Mouse (Mus musculus) spleen, postnatal 10 days (tissue): Measurements from ENCODE around the gene Sarm1.

Experiments
- DNase-seq, 2 experiments: peaks; one replicate each; pipeline ENCODE4 v3.0.0; 2021 to 2022; ENCODE audit warnings: low spot score in 2 of 2

Gene Sarm1

GRCm38 (mm10) chr11:78512025-78512957, 14.7 kb upstream of the Sarm1 start, which contains the start of the genes Tmem199 and Poldip2:
Gene Tmem199, minus strand, starts transcription at chr11:78512172.
Gene Poldip2, plus strand, starts transcription at chr11:78512193.
- peak; percentile 67 to 91 for DNase-seq

- DNase-seq: peak in 1 of 2 experiments; percentile 55
Observed at GRCm38 (mm10) chr11:78509148-78509547, 11.6 kb upstream of the Sarm1 start.

DNA sequence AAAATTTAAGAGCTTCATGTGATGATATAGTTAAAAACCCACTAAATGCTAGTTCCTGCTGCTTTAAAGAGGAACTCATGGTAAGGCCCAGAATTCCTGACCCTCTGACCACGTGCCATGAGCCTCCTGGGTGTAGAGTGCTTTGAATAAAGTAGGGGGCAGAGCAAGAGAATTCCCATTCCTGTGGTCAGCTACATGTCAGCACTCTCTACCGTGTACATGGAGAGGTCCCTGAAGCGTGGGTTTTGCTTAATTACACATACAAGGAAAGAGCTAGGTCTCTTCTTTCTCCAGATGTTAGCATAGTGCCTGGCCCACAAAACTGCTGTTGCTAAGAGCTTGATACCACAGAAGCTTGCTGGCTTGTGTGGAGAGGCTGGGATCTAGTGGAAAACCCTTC, 7.9 kb upstream of the Sarm1 start:
- DNase-seq: no peak

DNA sequence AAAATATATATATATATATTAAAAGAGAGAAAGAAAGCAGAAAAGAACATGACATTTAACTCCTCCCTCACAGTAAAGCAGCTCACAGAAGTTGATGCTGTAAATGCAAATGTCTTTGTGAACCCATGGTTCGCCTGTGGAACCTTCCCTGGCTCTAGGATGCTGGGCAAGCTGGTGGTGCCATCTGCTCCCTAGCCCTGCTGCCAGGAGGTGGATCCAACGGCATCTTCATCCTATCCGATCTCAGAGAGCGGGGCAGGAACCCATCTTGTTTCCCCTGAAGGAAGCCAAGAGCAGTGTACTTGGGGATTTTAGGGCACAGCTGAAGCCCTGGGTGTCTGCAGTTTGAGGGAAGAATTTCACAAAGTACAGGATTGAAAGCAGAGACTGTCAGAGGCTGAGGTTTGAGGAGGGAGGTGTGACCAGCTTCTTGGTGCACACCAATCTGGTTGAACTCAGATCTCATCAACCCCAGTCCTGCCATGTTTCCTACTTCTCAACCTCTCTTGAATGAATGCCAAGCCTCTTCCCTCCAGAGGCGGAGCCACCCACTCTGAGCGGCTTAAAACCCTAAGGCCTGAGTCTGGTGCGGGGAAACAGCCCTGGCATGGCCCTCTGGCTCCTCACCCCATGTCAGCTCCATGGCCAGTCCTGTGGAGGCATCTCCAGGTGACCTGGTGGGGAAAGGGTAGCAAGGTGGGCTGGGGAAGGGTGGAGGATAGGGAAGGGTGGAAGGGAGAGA, 5.5 kb upstream of the Sarm1 start, which contains the start of gene Sebox:
Sebox (plus strand) TSS at position 539 of the 742 bp plus-strand sequence.
- DNase-seq: no peak

- no peak for DNase-seq
Observed at GRCm38 (mm10) chr11:78501529-78501928, 4.0 kb upstream of the Sarm1 start.

DNA sequence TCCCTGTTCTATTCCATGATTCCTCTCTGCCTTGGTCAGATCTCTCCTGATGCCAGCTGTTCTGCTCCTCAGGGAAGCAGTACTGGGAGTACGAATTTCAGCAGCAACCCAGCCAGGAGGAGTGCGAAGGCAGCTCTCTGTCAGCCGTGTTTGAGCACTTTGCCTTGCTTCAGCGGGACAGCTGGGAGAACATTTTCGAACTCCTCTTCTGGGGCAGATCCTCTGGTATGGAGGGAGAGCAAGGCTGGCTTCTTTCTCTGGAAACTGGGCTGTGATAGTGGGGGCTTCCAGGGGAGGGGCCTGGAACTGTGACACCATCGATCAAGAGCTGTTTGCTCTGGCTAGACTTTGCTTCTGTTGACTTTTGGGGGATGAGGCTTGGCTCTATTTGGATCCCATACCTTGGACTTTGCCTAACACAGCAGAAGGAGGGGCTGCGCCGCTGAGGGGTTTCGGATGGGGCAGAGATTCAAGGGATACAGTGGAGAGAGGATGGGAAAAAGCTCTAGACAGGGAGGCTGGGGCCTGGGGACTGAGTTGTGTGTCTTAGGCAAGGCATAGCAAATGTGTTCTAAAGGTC, 3.2 kb upstream of the Sarm1 start:
- no peak for DNase-seq

GRCm38 (mm10) chr11:78499543-78499942, 2.0 kb upstream of the Sarm1 start:
- no peak for DNase-seq

GRCm38 (mm10) chr11:78499004-78499403, 1.4 kb upstream of the Sarm1 start, which contains the start of gene Vtn:
Gene Vtn, plus strand, starts transcription at chr11:78499091.
- DNase-seq: no peak

DNA sequence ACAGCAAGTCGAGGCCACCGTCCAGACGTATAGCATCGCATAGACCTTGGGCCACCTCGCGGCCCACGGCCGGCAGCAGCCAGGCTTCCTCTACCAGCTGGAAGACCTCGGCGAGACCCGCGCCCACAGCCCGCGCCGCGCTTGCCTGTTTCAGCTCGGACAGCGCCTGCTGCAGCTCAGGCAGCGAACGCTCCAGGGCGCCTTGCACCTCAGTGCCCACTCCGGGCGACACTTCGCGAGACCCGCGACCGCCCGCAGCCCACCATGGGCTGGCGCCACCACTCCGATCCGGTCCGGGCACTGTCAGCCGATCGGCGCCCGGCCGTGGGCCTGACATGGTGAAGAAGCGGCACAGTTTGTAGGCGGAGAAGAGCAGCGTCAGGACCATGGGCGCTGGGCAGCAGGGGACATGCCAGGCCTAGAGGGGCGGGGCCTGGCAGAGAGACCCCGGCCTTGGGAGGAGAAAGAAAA, 448 bp downstream of the Sarm1 start:
- peak in 1 of 2 experiments; percentile 37 for DNase-seq

- peak in 1 of 2 experiments; percentile 52 for DNase-seq
Observed at GRCm38 (mm10) chr11:78495904-78496303, 1.6 kb downstream of the Sarm1 start.

GRCm38 (mm10) chr11:78490781-78491241, 6.7 kb downstream of the Sarm1 start:
- DNase-seq: no peak

GRCm38 (mm10) chr11:78488168-78488567, 9.4 kb downstream of the Sarm1 start:
- DNase-seq: peak; percentile 47 to 74

DNA sequence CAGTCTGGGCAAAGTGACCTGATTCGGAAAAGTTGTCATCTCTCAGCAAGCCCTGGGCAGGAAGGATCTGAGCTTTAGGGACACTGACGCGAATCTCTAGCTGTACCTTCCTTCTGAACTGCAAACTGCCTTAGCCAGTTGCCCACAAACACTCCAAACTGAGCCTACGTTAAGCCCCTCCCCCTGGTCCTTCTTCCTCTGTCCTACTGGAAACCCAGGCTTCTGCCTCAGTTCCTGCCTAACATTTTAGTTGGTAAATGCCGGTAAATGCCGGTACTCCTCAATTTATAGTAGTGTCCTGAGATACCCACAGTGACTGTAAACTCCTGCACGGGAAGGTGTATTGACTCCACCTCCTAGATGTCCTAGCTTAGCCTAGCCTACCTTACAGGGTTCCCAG, 13.9 kb downstream of the Sarm1 start:
- no peak for DNase-seq

- no peak for DNase-seq
Observed at GRCm38 (mm10) chr11:78475289-78475688, 22.3 kb downstream of the Sarm1 start.

DNA sequence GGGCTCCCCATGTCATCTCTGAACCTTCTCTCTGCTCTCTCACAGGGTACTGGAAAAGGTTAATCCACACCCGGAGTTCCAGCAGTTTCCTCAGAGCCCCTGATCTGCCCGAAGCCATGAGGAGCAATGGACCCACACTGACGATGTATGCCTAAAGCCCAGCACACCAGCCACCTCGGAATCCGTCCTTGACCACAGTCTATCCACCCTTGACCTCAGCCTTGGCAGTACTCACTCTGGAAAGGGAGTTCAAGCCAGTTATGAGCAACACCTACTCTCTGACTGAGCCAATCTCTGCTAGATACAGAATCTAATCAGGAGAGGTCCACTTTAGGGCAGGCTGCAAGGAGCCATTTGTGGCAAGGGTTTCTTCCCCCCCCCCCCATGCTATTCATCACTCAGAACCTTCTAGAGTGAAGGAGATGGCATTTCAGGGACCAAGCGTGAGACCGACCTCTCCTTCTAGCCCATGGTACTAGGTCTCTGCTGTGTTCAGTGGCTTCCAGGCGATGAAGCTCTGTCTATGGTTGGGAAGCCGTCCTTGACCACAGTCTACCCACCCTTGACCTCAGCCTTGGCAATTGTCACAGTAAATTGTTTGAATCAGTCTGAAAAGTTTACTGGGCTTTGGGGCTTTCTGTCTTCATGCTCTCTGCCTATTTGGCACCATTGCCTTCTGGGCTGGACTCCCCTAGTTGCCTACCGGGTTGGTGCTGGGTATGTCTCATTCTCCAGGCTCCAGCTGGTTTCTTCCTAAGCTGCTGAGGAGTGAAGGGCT, 26.0 kb downstream of the Sarm1 start:
- no peak for DNase-seq

DNA sequence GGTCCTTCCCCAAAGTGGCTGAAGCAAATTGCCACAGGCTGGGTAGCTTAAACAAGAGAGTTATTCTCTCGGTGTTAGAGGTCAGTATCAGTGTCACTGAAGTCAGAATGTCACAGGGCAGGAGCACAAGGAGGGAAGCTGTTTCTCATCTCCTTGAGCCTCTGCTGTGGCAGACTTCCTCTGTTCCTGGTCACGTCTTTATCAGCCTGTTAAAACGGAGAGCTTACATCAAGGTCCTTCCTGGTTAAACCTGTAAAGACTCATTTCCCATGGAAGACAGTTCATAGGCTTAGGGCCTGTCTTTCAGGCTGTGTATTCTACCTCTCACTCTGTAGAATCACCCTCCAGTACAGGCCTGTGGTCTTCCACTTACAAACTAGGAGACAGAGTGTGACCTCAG, 29.6 kb downstream of the Sarm1 start:
- no peak for DNase-seq

- no peak for DNase-seq
Observed at GRCm38 (mm10) chr11:78467515-78467914, 30.0 kb downstream of the Sarm1 start.

- no peak for DNase-seq
Observed at GRCm38 (mm10) chr11:78466242-78466912, 31.2 kb downstream of the Sarm1 start.

- peak; percentile 40 to 80 for DNase-seq
Observed at GRCm38 (mm10) chr11:78465568-78466180, 31.9 kb downstream of the Sarm1 start, which contains the start of gene Slc46a1. Gene Slc46a1, plus strand, starts transcription at chr11:78465697.

- no peak for DNase-seq
Observed at GRCm38 (mm10) chr11:78465116-78465515, 32.4 kb downstream of the Sarm1 start.
